Mouse (Mus musculus) layer of hippocampus, postnatal 25 days (tissue): ENCODE measurements around the gene Usp48. TPM values are rescaled to one million over a fixed set of nuclear protein-coding genes. Genes with fewer than 3 reads are reported as not detected.

Source experiments
- total RNA-seq, 2 experiments: library from RNA; stranded (reverse); gene quantifications; 2 replicates each; pipeline ENCODE4 v1.2.3; 2021

Gene Usp48
- total RNA-seq, 2 experiments from 2014 or later: 105 to 147 TPM

Other genes starting within 250 kb of the Usp48 start
- gene Cdc42, start 236.0 kb upstream of the Usp48 start, total RNA-seq: 100 to 1,000 TPM; 307 to 339 TPM
- not detected for gene Cela3a, start 184.0 kb upstream of the Usp48 start, total RNA-seq
- not detected for gene Cela3b, start 163.2 kb upstream of the Usp48 start, total RNA-seq
- gene 1700013G24Rik, start 140.5 kb upstream of the Usp48 start, total RNA-seq: not detected
- 10 to 100 TPM in 1 of 2 experiments, 1 to 10 TPM in 1; 5.6 to 10.8 TPM for gene Hspg2, start 125.0 kb upstream of the Usp48 start, total RNA-seq
- not detected for gene Ldlrad2, start 19.2 kb upstream of the Usp48 start, total RNA-seq
- gene Rap1gap, start 71.0 kb downstream of the Usp48 start, total RNA-seq: 100 to 1,000 TPM; 263 to 285 TPM
- gene Alpl, start 202.6 kb downstream of the Usp48 start, total RNA-seq: 1 to 10 TPM; 4.9 to 6.4 TPM